Mouse (Mus musculus): ENCODE results near the gene Crisp3. TPM values are rescaled to one million over a fixed set of nuclear protein-coding genes. Genes with fewer than 3 reads are reported as not detected.
"Not testable (repeated sequence)": the region's sequence is repeated elsewhere in the genome, so short reads cannot be mapped to it uniquely, and the experiment has no call there.

Gene Crisp3
- polyA plus RNA-seq (2016; fragmentation: Nextera tagmentation; extraction: Ambion mirVana): not detected in 2 replicates

GRCm38 (mm10) chr17:40242135-40242534 lies at the start of gene Crisp3:
Gene Crisp3, minus strand, starts transcription at chr17:40242288.
- no peaks in the 10 kb centered on the region for H3K4me1 ChIP-seq
- H3K27me3 ChIP-seq (ENCODE audit: low read depth, poor library complexity, severe bottlenecking): no peaks in the 10 kb centered on the region
- DNase-seq (ENCODE audit: low spot score): no peak
- no peak within 1 kb of the TSS for H3K4me3 ChIP-seq
- no peaks in the 10 kb centered on the region for H3K36me3 ChIP-seq
- H3K27ac ChIP-seq: no peak within 1 kb of the TSS
- H3K9me3 ChIP-seq (replicated peaks): no peaks in the 10 kb centered on the region

- no peaks in the 10 kb centered on the region for H3K36me3 ChIP-seq
- no peak for DNase-seq (ENCODE audit: low spot score)
- H3K27me3 ChIP-seq (ENCODE audit: low read depth, poor library complexity, severe bottlenecking): no peaks in the 10 kb centered on the region
- 79% methylated on average over 2 of the region's 2 CpGs for WGBS
- no peaks in the 10 kb centered on the region for H3K9me3 ChIP-seq (replicated peaks)
- H3K27ac ChIP-seq: no peak overlapping the region
- no peaks in the 10 kb centered on the region for H3K4me1 ChIP-seq
- H3K4me3 ChIP-seq: no peak overlapping the region
Measured at GRCm38 (mm10) chr17:40285435-40285834, 43.3 kb upstream of the Crisp3 start.

GRCm38 (mm10) chr17:40275519-40275918 lies 33.4 kb upstream of the Crisp3 start:
- WGBS: 79% methylated on average over 1 of the region's 1 CpGs
- H3K9me3 ChIP-seq (replicated peaks): no peaks in the 10 kb centered on the region
- DNase-seq (ENCODE audit: low spot score): no peak
- H3K27me3 ChIP-seq (ENCODE audit: low read depth, poor library complexity, severe bottlenecking): no peaks in the 10 kb centered on the region
- H3K27ac ChIP-seq: no peak overlapping the region
- H3K4me3 ChIP-seq: no peak overlapping the region
- H3K4me1 ChIP-seq: no peaks in the 10 kb centered on the region
- no peaks in the 10 kb centered on the region for H3K36me3 ChIP-seq

- H3K9me3 ChIP-seq (replicated peaks): no peaks in the 10 kb centered on the region
- no peaks in the 10 kb centered on the region for H3K4me1 ChIP-seq
- H3K4me3 ChIP-seq: no peak overlapping the region
- no peak overlapping the region for H3K27ac ChIP-seq
- H3K36me3 ChIP-seq: no peaks in the 10 kb centered on the region
- WGBS: 90% methylated on average over 1 of the region's 1 CpGs
- no peaks in the 10 kb centered on the region for H3K27me3 ChIP-seq (ENCODE audit: low read depth, poor library complexity, severe bottlenecking)
- no peak for DNase-seq (ENCODE audit: low spot score)
Measured at GRCm38 (mm10) chr17:40274906-40275470, 32.9 kb upstream of the Crisp3 start.

GRCm38 (mm10) chr17:40252487-40252886 lies 10.4 kb upstream of the Crisp3 start:
- WGBS: 86% methylated on average over 1 of the region's 1 CpGs
- H3K9me3 ChIP-seq (replicated peaks): no peaks in the 10 kb centered on the region
- no peak for DNase-seq (ENCODE audit: low spot score)
- H3K27me3 ChIP-seq (ENCODE audit: low read depth, poor library complexity, severe bottlenecking): no peaks in the 10 kb centered on the region
- no peaks in the 10 kb centered on the region for H3K36me3 ChIP-seq
- no peaks in the 10 kb centered on the region for H3K4me1 ChIP-seq
- no peak overlapping the region for H3K27ac ChIP-seq
- no peak overlapping the region for H3K4me3 ChIP-seq

- Histone ChIP-seq H3K27me3 (ENCODE audit: low read depth, poor library complexity, severe bottlenecking) (no peaks in the 10 kb centered on the region), H3K4me1 (no peaks in the 10 kb centered on the region), H3K9me3 (replicated peaks) (no peaks in the 10 kb centered on the region), H3K36me3 (no peaks in the 10 kb centered on the region), H3K4me3 (no peak within 1 kb of the TSS), H3K27ac (no peak within 1 kb of the TSS)
- 74% methylated on average over 4 of the region's 4 CpGs for WGBS
- DNase-seq (ENCODE audit: low spot score): no peak
Measured at GRCm38 (mm10) chr17:40208540-40208939, 33.5 kb downstream of the Crisp3 start, which contains the start of gene Pgk2. Gene Pgk2, minus strand, starts transcription at chr17:40208640.

GRCm38 (mm10) chr17:40201803-40202202 lies 40.3 kb downstream of the Crisp3 start:
- H3K27ac ChIP-seq; DNase-seq (ENCODE audit: low spot score); H3K4me1 ChIP-seq; H3K4me3 ChIP-seq; H3K36me3 ChIP-seq; H3K9me3 ChIP-seq (replicated peaks); H3K27me3 ChIP-seq (ENCODE audit: low read depth, poor library complexity, severe bottlenecking): not testable (repeated sequence)

GRCm38 (mm10) chr17:40190192-40190591 lies 51.9 kb downstream of the Crisp3 start:
- 93% methylated on average over 4 of the region's 4 CpGs for WGBS
- H3K27me3 ChIP-seq (ENCODE audit: low read depth, poor library complexity, severe bottlenecking); H3K4me3 ChIP-seq; H3K27ac ChIP-seq; DNase-seq (ENCODE audit: low spot score); H3K9me3 ChIP-seq (replicated peaks); H3K36me3 ChIP-seq; H3K4me1 ChIP-seq: not testable (repeated sequence)

Other genes with a start within 250 kb of the Crisp3 start
- not detected in 2 replicates for gene AC192777.2, start 146.8 kb downstream of the Crisp3 start, polyA plus RNA-seq (2016; fragmentation: Nextera tagmentation; extraction: Ambion mirVana)
- not detected in 2 replicates for gene Pgk2, start 33.6 kb downstream of the Crisp3 start, polyA plus RNA-seq (2016; fragmentation: Nextera tagmentation; extraction: Ambion mirVana)
- gene Crisp1, start 76.9 kb upstream of the Crisp3 start, polyA plus RNA-seq (2016; fragmentation: Nextera tagmentation; extraction: Ambion mirVana): not detected in 2 replicates

Data from limb, embryonic 10.5 days (tissue).